Mouse (Mus musculus) left cerebral cortex, adult 9 months (tissue): ENCODE results near the gene Atr.
"Not testable (repeated sequence)": the region's sequence is repeated elsewhere in the genome, so short reads cannot be mapped to it uniquely, and the experiment has no call there.

ENCODE experiments used
- DNase-seq, 2 experiments: peaks; one replicate each; pipeline ENCODE4 v3.0.0; 2022; ENCODE audit warnings: low spot score in 2 of 2

Atr gene

GRCm38 (mm10) chr9:95932855-95933254 lies 75.5 kb downstream of the Atr start:
- DNase-seq: no peak

- DNase-seq: no peak
Measured at GRCm38 (mm10) chr9:95953658-95954057, 96.3 kb downstream of the Atr start.

- DNase-seq: no peak
Measured at GRCm38 (mm10) chr9:95954226-95954584, 96.8 kb downstream of the Atr start.

- peak; percentile 68 to 91 for DNase-seq
Measured at GRCm38 (mm10) chr9:95954585-95955461, 97.4 kb downstream of the Atr start, which contains the start of gene Xrn1. Xrn1 (plus strand) TSS chr9:95954760.

GRCm38 (mm10) chr9:95957611-95958010 lies 100.2 kb downstream of the Atr start:
- DNase-seq: no peak

GRCm38 (mm10) chr9:95958041-95958730 lies 100.8 kb downstream of the Atr start:
- no peak for DNase-seq

- DNase-seq: not testable (repeated sequence)
Measured at GRCm38 (mm10) chr9:95958731-95959105, 101.3 kb downstream of the Atr start.

GRCm38 (mm10) chr9:95959246-95959645 lies 101.8 kb downstream of the Atr start:
- DNase-seq: no peak

- no peak for DNase-seq
Measured at GRCm38 (mm10) chr9:95959732-95960428, 102.5 kb downstream of the Atr start.

- no peak for DNase-seq
Measured at GRCm38 (mm10) chr9:95961058-95961457, 103.7 kb downstream of the Atr start.

- no peak for DNase-seq
Measured at GRCm38 (mm10) chr9:95964037-95964436, 106.6 kb downstream of the Atr start.

- no peak for DNase-seq
Measured at GRCm38 (mm10) chr9:95978279-95978678, 120.9 kb downstream of the Atr start.

- DNase-seq: no peak
Measured at GRCm38 (mm10) chr9:95979896-95980295, 122.5 kb downstream of the Atr start.

GRCm38 (mm10) chr9:95992255-95992654 lies 134.9 kb downstream of the Atr start:
- DNase-seq: no peak
